Mouse (Mus musculus): ENCODE measurements around the gene Pdzd9. TPM values are rescaled to one million over a fixed set of nuclear protein-coding genes. Genes with fewer than 3 reads are reported as not detected.

The Pdzd9 gene
- polyA plus RNA-seq (2017; shearing (Covaris generic)), result 0.62 TPM

DNA sequence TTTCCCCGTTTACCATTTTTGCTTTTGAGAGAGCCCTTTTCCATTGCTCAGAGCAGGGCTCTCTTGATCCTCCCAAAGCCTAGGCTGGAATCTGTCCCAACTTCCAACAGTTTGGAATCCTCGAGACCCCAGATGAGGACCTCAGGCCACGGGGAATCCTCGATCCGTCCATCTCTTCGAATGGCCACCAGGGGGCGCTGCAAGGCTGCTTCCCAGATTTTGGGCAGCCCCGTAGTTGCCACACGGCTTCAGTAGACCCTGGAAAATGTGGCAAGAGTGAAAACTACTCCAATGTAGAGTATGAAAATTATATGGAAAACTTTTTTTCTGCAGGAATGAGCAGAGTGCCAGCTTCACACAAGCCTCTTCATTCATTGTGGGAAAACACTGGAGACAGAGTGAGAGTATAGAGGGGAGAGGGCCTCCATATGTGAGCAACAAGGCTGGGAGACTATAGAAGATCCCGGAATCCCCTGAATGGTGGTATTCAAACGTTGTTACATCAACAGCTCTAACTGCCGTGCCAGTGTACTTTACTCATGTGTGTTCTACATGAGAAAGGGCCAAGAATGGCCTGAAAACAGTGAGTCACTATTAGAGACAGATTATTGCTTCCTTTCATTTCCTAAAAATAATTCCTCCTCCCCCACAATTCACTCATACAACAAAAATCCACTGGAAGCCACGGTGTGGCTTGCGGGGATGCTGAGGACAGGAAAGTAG lies at the start of gene Pdzd9:
Gene Pdzd9, minus strand, starts transcription at position 191 of the 723 bp plus-strand sequence.

DNA sequence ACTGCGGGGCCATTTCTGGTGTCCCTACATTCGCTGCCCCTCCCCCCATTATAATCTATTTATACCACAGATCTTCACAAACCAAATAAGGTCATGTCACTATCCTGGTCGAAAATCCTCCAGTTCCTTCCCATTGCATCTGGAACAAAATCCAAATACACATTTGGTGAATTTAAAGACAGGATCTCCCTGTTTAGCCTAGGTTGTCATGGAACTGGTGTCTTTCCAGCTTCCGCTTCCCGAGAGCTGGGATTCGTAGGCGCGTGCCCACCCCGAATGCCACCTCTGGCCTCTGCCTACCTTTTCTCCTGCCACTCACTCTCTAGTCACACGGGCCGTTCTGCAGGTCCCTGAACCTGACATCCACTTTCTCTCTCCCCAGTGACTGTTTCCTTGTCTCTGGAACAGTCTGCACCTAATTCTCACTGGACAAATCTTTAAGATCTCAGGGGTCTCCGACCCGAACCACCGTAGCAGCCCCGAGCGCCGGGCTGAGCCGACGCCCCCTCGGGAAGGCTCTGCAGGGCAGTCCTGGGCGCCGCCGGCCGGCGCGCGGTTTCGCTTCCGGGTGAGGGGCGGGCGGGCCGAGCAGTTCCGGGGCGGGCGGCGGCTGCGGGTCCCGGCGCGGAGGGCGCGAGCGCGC lies 7.0 kb upstream of the Pdzd9 start, which contains the start of gene Mosmo:
Gene Mosmo, plus strand, starts transcription at position 618 of the 643 bp plus-strand sequence.

GRCm38 (mm10) chr7:120634711-120635361 lies 35.3 kb downstream of the Pdzd9 start, which contains the start of gene Uqcrc2:
Gene Uqcrc2 (plus strand): TSS chr7:120635176.

Other genes with a start within 250 kb of the Pdzd9 start
- 183 TPM for gene Uqcrc2, start 35.2 kb downstream of the Pdzd9 start, polyA plus RNA-seq (2017; shearing (Covaris generic))
- gene Mosmo, start 7.3 kb upstream of the Pdzd9 start, polyA plus RNA-seq (2017; shearing (Covaris generic)), result 2.8 TPM
- gene Vwa3a, start 69.0 kb upstream of the Pdzd9 start, polyA plus RNA-seq (2017; shearing (Covaris generic)), result not detected
- gene Gm5737, start 142.0 kb upstream of the Pdzd9 start, polyA plus RNA-seq (2017; shearing (Covaris generic)), result not detected
- gene Eef2k, start 172.5 kb upstream of the Pdzd9 start, polyA plus RNA-seq (2017; shearing (Covaris generic)), result 15.0 TPM
- gene Polr3e, start 247.4 kb upstream of the Pdzd9 start, polyA plus RNA-seq (2017; shearing (Covaris generic)), result 38.7 TPM

All from inflammation-experienced regulatory T-cells, adult 16 weeks (primary cell).